Mouse (Mus musculus): ENCODE data around the gene Slc25a11.

The Slc25a11 gene

DNA sequence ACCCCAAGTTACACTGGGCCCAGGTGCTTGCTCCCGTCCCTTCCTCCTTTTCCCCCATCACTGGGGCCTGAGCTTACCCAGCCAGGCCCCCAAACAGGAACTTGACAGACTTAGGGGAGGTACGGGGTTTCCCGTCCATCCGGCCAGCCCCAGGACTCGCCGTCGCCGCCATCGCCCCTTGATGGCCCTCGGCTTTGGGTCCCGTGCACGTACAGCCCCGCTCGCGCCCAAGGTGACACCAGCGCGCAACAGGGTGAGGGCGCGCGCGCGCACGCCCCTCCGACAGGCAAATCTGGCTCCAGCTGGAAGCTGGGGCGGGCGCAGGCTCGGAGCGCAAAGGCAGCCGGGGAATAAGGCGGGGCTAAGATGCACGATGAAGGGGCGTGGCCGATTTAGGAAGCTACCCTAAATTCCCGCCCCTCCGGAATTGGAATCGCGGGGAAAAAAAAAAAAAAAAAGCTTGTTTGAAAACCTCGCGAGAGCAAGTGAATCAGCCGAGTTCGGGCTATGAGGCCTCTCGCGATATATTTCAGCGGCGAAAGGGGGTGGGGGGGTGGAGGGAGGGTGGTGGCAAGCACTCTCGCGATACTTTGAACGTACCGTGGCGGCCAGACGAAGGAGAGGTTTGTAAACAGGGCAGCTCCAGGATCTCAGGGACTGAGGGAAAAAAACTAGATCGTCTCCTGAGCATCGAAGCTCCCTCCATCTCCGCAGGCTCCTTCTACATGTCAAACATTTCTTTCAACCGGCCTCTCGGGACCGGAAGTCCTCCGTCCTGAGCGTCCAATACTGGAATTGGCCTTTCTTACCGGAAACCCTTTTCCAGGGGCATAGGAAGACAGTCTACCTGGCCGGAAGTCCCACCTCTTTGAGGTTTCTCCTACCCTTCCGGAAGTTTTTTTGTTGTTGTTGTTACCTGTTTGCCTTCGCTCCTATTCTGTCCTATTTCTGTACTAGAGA, at the start of gene Slc25a11, which contains the start of gene Rnf167:
TSS of gene Slc25a11 (minus strand) at position 789 of the 960 bp plus-strand sequence.
TSS of gene Rnf167 (plus strand) at position 545 of the 960 bp plus-strand sequence.
- peak; percentile 98 for DNase-seq

DNA sequence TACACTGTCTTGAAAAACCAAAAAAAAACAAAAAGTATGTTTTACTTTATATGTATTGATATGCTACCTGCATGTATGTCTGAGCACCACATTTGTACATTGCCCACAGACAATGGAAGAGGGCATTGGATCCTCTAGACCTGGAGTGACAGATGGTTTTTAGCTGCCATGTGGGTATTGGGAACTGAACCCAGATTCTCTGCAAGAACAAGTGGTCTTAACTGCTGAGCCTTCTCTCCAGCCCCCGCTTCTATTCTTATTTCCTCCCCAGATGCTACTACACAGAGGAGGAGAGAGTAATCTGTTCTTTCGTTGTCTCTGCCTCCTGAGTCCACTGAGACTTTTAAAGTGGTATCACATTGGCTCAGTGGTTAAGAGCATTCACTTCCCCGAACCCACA, 46.2 kb upstream of the Slc25a11 start:
- DNase-seq: no peak

DNA sequence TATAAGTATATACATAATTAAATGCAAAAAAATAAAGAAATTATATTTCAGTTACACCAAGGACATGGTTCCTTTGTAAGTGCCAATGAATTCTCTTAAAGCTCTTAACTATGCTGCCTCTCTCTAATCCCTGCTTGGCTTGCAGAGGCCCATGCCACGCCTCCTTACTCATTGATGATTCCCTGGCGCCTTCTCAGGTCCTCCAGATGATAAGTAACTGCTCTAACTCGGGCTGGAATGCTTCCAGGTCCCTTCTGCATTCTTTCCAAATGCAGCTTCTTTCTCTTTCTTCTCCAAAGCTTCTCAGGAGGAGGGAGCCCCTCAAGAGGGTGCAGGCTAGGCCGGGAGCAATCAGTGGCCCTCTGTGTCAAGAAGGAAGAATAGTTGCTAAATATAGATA, 42.3 kb upstream of the Slc25a11 start:
- peak; percentile 64 to 68 for DNase-seq

DNA sequence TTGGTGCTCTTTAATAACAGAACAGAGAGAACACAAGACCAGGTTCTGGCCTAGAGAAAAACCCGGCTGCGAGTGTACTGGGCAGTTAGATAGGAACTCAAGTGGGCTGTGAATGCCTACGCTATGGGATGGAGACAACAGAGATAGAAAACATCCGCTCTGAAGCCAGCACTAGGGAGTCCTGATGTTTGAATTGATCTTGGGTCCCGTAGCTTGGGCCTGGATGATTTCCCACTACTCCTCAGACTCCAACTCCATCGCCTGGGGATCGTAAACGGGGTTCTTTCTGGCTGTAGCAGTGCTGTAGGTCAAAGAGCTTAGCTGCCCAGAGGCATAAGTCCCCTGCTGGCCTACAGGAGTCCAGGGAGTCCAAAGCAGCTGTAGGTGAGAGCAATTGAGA, 41.1 kb upstream of the Slc25a11 start:
- no peak for DNase-seq

DNA sequence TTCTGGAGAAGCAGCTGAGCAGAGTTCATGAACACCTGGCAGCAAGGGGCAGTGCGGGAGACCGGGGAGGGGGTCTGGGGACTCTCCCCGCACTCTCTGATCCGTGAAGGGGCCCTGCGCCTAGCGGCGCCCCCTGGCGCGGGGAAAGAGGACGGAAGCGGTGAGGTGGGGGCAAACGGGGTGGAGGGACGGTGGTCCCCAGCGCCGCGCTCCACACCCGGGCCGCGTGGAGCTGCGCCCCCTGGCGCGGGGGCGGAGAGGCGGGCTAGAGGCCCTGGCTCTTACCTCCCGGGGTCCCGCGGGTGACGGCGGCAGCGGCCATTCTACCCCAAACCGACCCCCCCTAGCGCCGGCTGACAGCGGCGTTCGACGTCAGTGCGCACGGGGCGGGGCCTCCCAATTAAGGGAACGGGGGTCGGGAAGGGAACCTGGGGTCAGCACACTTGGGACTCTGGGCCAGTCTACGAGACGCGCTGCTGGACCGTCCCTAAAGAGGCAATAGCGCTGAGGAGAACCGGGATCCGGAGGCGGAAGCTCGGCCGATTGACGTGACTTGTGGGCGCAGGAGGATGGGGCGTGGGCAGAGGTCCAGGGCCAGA, 40.4 kb upstream of the Slc25a11 start, which contains the start of gene Camta2:
TSS of gene Camta2 (minus strand) at position 505 of the 599 bp plus-strand sequence.
- DNase-seq: peak; percentile 83 to 87

DNA sequence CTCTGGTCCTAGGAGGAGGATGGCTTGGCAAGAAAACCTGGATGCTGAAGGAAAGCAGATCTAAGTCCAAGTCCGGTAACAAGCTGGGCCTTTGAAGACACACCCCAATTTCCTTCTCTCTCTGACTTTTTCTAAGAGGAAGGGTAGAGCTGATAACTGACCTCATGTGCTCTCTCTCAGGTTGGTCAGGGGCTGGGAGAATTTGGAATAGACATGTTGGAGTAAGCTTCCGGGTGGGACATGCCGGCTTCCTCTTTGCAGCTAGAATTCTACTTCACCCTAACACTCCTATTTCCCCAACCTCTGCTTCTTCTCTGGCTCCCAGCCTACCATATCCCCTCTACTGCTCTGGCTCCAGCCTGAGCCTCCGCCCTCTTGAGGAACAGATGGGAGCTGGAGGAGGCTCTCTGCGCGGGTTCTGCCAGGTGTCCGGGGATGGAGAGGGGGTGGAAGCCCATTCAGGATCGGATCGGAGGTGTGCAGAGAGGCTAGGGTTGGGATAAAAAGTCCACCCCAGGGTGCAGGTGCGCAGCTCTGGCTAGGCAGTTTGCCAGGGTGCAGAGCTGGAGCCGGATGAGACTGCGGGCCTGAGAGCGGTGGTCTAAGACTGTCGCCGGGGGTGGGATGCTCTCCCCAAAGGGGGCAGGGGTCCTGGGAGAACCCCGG, 39.8 kb upstream of the Slc25a11 start:
- DNase-seq: no peak

DNA sequence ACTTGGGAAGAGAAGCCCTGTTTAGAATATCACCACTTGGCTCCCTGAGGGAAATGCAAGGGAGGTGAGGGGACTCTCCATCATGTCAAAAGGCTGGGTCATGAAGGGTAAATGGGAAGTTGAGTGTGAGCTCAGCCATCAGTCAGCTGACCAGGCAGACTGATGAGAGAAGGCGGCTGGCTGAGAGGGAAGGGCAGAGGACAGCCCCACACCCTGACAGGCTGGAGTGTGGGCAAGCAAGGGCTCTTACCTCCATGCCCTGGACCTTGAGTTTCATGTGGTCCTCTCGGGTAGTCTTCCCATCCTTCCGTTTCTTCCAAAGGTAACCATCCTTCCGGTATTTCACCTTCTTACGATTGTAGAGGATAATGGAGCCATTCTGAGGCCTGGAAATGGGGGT, 36.4 kb upstream of the Slc25a11 start:
- no peak for DNase-seq

DNA sequence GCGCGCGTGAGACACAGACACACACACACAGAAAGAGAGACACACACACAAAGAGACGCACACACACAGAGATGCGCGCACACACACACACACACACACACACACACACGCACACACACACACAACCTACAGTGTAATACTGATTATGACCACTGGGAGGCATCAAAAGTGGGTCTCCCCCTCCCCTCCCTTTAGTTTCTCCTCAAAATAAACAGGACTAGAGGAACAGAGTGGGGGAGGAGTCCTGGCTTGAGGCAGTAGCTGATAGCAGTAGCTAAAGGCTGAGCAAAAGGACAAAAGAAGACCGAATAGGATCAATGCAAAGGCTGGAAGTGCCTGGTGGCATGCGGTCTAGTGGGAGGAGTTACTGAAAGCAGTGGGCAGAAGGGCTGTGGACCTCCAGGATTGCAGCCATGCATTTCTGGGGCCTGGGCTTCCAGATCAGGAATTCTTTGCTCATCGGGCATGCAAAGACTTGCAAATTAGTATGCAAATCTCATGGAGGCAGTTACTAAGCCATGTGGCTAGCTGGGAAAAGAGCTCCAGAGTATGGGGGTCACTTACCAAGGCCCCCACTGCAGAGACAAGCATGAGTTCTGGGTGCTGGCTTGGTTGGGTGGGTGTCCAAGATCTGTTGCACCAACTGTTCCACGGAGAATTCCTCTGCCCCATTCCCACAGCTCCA, 34.8 kb upstream of the Slc25a11 start:
- DNase-seq: no peak

DNA sequence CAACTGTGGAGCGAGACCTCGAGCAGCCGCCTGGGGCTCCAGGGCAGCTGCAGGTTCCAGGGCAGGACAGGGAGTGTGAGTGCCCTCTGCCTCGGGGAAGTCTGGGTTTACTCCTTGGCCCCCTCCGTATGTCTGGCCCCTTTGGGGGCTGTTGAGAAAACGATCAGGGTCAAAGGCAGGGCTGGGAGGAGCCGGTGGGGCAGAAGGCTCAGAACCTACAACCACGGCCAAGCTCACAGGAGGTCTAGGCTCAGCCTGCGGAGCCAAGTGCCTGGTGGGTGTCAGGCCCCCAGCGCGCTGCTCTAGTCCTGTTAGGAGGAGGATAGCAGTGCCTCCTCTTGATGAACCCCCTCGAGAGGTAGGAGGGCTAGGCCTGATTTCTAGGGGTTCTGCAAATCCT, 33.9 kb upstream of the Slc25a11 start:
- no peak for DNase-seq

DNA sequence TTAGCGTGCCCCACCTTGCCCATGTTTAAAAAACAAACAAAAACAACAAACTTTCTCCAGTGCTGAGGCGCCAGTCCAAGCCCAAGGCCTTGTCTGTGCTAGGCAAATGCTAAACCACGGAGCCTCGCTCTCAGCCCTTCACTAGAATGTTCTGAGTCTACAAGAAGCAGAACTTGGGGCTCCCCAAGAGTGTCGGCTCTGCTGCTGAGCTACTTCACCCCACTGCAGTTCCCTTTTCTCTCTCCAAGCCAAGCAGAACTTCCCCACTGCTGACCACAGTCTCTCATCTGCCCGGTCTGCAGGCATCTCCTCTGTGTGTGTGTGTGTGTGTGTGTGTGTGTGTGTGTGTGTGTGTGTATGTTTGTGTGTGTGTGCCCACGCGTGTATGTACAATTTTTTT, 32.6 kb upstream of the Slc25a11 start:
- DNase-seq: no peak

DNA sequence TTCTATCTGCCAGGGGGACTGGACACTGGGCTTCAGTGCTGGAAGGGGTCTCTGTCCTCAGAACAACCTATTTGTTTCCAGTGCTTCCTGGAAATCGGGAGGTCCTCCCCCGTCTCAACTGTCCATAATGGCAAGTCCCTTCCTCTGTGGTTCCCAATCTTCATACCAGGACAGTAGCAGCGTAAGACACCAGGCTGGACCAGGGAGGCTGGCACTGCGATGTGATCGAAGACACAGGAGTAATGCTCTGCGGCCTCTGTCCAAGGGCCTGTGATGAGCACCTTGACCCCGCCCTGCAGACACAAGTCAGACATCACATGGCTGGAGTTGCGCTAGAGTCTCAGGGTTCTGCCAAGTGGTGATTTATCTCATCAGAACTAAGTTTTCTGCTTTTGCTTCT, 32.1 kb upstream of the Slc25a11 start:
- DNase-seq: no peak

DNA sequence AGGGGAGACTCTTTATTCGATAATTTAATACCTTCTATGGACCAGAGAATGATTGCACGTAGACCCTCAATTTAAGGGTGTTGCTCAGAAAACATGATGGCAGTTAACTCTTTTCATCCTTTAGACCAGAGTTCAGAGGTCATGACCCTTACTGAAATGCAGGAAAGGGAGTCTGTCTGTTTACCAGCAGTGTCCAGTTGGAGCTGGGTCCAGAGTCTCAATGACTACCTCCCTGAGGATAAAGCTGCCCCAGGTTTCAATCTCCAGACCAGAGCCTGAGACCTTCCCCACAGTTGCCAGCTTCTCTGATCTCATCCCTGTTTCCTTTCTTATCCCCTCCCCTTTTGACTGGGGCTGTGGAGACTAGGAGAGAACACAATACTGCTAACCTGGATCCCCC, 31.3 kb upstream of the Slc25a11 start:
- DNase-seq: no peak

DNA sequence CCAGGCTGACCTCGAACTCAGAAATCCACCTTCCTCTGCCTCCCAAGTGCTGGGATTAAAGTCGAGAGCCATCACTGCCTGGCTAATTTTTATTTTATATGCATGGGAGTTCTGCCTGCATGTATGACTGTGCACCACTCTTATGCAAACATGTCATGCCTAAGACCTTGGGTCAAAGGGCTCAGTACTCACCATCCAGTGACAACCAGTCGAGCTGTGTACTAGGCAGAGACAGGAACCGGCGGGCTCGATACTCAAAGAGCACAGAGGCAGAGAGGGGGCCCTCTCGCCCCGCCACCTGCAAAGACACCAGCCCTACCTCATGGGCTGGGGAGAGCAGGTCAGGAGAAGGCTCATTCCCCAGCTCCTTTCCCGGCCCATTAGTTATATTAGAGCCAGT, 30.8 kb upstream of the Slc25a11 start:
- DNase-seq: no peak

DNA sequence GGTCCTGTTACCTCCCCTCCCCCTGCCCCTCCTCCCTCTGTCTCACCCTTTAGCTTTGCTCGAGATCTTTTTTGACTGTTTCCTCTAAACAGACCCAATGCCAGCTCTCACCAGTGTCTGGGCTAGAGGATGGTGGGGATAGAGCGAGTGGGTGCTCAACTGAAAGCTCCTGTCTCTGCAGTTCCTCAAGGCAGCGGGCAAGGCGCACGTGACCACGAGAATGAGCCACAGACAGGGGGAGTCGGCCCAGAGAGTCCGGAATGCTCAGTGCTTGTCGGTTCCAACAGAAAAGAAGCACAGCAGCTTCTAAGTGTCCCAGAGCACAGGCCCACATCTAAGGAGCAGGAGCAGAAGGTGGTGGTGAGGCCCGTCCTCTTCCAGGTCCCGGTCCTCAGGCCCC, 27.2 kb upstream of the Slc25a11 start:
- no peak for DNase-seq

DNA sequence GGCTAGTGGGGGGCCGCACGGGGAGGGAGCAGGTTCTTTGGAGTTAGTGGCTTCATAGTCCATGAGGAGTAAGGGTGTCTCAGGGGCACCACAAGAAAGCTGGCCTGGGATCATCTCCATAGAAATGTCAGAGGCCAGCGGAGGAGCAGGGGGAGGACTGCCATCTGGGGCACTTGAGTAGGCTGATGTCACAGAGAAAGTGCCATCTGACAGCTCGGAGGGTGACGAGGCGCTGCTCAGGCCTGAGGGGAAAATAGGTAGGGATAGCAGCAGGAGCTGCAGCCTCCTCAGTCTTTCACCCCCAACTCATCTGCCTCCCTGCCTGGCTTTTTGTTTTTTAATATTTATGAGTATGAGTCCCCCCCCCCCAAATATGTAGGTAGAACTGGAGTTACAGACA, 26.7 kb upstream of the Slc25a11 start:
- DNase-seq: no peak

DNA sequence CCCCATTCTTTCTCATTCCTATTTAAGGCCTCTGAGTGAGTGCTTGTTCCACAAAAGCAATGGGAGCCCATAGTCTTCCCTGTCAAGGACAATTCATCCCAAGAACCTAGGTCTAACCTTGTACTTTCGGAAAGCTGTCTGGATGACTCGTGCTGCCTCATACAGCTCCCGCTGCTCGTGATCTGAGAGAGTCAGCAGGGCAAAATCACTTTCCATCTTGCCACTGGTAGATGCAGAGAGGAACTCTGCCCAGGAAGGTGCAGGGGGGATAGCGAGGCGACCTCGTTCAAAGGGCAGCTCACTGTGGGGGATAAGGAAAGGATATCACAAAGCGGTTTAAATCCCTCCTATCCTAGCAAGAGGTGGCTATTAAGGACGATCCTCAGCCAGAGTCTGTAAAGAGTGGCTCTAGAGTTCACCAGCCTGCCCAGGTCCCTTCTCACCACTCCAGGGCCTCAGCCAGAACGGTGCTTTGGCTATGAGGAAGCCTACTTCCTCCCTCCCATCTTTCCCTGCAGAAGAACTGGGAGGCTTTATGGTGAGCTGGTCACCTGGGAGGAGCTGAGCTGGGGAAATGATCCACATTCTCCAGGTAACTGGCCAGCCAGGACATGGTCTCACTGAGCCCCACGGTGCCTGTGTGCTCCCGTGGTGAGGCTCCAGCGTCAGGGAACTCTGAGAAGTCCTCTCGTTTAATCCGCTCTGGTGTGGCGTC, 24.2 kb upstream of the Slc25a11 start:
- DNase-seq: no peak

DNA sequence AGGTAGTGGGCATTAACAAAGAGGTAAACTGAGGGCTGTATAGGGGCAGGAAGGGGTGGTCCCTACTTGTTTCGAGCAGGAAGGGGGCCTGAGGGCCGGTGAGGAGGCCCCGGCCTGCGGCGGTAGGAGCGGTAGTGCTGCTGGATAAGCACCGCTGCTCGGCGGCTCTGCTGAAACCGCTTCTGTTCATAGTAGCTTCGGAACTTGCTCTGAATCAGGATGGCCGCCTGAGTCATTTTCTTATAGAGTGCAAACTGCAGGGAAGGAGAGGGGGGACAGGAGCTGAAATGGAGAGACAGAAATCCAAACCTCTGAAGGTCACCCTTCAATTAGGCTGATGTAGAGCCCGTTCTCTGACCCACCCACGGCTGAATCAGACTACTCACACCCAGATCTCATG, 23.2 kb upstream of the Slc25a11 start:
- DNase-seq: no peak

DNA sequence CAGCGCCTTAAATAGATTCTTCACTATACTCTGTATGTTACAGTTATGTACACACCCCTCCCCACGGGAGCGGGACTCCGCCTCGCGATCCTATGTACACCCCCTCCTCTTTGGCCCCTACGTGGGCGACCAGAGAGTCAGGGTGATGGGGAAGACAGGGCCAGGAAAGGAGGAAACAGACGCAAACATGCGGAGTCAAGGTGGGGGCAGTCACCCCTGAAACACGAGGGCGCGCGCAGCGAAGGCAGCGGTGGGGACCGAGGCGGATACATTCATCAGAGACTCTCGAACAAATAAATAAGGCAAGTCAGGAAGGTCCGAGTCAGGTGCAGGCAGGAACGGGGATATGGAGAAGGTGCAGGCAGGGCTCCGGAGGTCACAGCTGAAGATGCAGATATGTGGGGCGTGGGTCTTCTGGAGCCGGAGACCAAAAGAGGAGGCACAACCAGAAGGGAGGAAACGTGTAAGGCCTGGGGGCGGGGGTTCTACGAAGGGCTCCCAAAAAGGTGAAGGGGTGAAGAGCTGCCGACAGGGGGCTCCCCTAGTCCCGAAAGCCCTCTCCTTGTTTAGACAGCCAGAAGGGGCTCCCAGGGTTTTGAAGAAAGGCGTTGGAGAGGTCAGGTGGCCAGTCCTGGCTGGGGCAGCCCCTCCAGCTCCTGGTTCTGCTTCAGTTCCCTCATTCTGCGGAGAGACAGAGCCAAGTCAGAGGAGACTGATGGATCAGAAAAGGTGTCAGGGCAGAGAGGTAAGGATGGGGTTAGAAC, 22.5 kb upstream of the Slc25a11 start:
- peak; percentile 65 to 77 for DNase-seq

DNA sequence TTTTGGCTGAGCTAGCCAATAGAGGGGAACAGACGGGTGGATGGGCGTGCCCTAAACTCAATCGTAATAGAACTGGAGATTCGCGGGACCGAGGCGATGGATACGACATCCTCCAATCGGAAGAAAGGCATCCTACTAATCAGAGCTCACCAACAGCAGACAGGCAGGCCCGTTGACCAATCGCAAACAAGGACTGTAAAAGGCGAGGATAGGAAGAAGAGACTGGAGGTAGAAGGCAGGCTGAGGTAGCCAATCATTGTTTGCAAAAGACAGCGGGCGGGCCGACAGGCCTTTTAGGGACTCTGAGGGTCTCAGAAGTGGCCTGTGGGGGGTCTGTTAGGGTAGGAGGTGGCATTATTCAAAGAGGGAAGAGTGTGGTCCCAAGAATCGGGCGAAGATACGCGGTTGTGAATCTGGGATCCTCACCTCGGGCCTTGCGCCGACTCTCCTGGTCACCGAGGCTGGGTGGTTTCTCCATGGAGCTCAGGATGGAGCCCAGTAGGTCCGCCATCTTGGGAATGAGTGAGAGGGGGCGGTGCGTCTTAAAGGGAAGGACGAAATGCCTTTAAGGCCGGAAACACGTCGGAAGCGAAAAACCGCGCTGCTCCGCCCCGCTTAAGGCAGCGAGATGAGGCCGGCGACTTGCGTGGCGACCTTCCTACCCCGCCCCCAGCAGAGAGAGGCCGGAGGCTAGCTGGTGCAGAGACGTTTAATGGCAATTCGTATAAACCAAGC, 21.7 kb upstream of the Slc25a11 start, which contains the start of gene Spag7:
TSS of gene Spag7 (minus strand) at position 646 of the 735 bp plus-strand sequence.
- DNase-seq: peak; percentile 99 to 100

DNA sequence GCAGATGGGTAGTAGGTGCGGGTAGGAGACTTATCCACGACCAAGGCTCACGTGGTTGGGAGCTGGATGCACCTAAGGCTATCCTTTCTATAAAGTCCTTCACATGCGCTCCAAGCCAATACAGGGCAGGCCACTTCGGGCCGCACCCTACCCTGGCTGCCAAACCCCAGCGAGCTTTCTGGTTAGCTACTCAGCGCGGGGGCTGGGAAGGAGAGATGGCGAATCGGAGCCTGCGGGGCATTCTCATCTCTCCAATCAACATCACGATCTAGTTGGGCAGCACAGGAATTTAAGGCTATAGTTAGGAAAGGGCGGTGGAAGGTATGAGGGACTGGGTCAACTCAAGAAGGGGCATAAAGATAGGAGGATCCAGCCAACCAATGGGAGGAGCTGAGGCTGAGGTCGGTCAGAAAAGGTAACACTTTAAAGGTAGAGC, 21.1 kb upstream of the Slc25a11 start:
- no peak for DNase-seq
